Mouse (Mus musculus) MEL (cell line): Measurements from ENCODE around the gene Pcdh9. TPM values are rescaled to one million over a fixed set of nuclear protein-coding genes. Genes with fewer than 3 reads are reported as not detected.

Experiments
- DNase-seq: peaks from one replicate; pipeline ENCODE4 v3.0.0; 2011; ENCODE audit warnings: low read depth, low spot score
- H3K27ac ChIP-seq: 2 replicates; pipeline ENCODE4 v1.5.1; 2012; ENCODE audit warnings: low read depth, mild to moderate bottlenecking, control low read depth, low read length, moderate library complexity; ENCODE audit not compliant: control insufficient read depth
- H3K27me3 ChIP-seq, 2 experiments: fragments of 150-350 bp in 1 of 2; sonication (generic) in 1 of 2; 2 replicates each; pipeline ENCODE4 v1.6.1; 2012; ENCODE audit warnings: low read length in 2 of 2, mild to moderate bottlenecking in 2 of 2, improper control_type of control experiment in 1 of 2, moderate library complexity in 1 of 2; ENCODE audit not compliant: insufficient read depth in 2 of 2, control insufficient read depth in 1 of 2
- H3K36me3 ChIP-seq, 2 experiments: 2 replicates each; pipeline ENCODE4 v1.6.1; 2012 to 2014; ENCODE audit warnings: low read length in 2 of 2, improper control_type of control experiment in 1 of 2, inconsistent platforms in 1 of 2, mild to moderate bottlenecking in 1 of 2; ENCODE audit not compliant: insufficient read depth in 2 of 2, control insufficient read depth in 1 of 2
- H3K4me1 ChIP-seq, 2 experiments: fragments of 150-350 bp in 1 of 2; sonication (generic) in 1 of 2; 2 replicates each; pipeline ENCODE4 v1.6.1; 2012; ENCODE audit warnings: low read length in 2 of 2, improper control_type of control experiment in 1 of 2, mild to moderate bottlenecking in 1 of 2; ENCODE audit not compliant: insufficient read depth in 2 of 2, control insufficient read depth in 1 of 2
- H3K4me3 ChIP-seq, 2 experiments: fragments of 150-350 bp in 1 of 2; sonication (generic) in 1 of 2; 2 replicates each; pipeline ENCODE4 v1.5.1; 2012; ENCODE audit warnings: low read depth in 2 of 2, low read length in 2 of 2, mild to moderate bottlenecking in 2 of 2, moderate library complexity in 2 of 2, control low read depth in 1 of 2, improper control_type of control experiment in 1 of 2; ENCODE audit not compliant: control insufficient read depth in 1 of 2, insufficient read depth in 1 of 2
- H3K79me2 ChIP-seq: 2 replicates; pipeline ENCODE4 v1.6.1; 2012; ENCODE audit warnings: mild to moderate bottlenecking, low read length, moderate library complexity; ENCODE audit not compliant: control insufficient read depth, poor library complexity, insufficient read depth
- H3K9ac ChIP-seq: 2 replicates; pipeline ENCODE4 v1.6.1; 2012; ENCODE audit warnings: low read depth, mild to moderate bottlenecking, control low read depth, low read length, moderate library complexity; ENCODE audit not compliant: control insufficient read depth, poor library complexity, severe bottlenecking
- H3K9me3 ChIP-seq: fragments of 150-350 bp; sonication (generic); replicated peaks from 2 replicates; pipeline ENCODE4 v1.6.1; 2012; ENCODE audit warnings: mild to moderate bottlenecking, low read length, improper control_type of control experiment, moderate library complexity; ENCODE audit not compliant: insufficient read depth
- CHD2 ChIP-seq: IDR thresholded peaks from 2 replicates; pipeline ENCODE4 v1.6.1; 2011; ENCODE audit warnings: low read length, improper control_type of control experiment
- EP300 ChIP-seq, 2 experiments: IDR thresholded peaks; 2 replicates each; pipeline ENCODE4 v1.6.1; 2011; ENCODE audit warnings: improper control_type of control experiment in 2 of 2, low read length in 2 of 2, low read depth in 1 of 2, mild to moderate bottlenecking in 1 of 2
- ETS1 ChIP-seq: IDR thresholded peaks from 2 replicates; pipeline ENCODE4 v1.6.1; 2012; ENCODE audit warnings: low read depth, mild to moderate bottlenecking, inconsistent platforms, low read length, improper control_type of control experiment, moderate library complexity
- GABPA ChIP-seq: IDR thresholded peaks from 2 replicates; pipeline ENCODE4 v1.6.1; 2012; ENCODE audit warnings: low read depth, mild to moderate bottlenecking, inconsistent platforms, low read length, improper control_type of control experiment, moderate library complexity
- HCFC1 ChIP-seq: IDR thresholded peaks from 2 replicates; pipeline ENCODE4 v1.6.1; 2012; ENCODE audit warnings: low read depth, mild to moderate bottlenecking, inconsistent platforms, low read length, improper control_type of control experiment, moderate library complexity
- JUND ChIP-seq: IDR thresholded peaks from 2 replicates; pipeline ENCODE4 v1.6.1; 2011; ENCODE audit warnings: low read depth, mild to moderate bottlenecking, improper control_type of control experiment, low read length
- KAT2A ChIP-seq: conservative IDR thresholded peaks from 2 replicates; pipeline ENCODE4 v1.6.1; 2012; ENCODE audit warnings: low read depth, low read length, improper control_type of control experiment, inconsistent platforms
- MAX ChIP-seq: IDR thresholded peaks from 2 replicates; pipeline ENCODE4 v1.6.1; 2011; ENCODE audit warnings: low read length, improper control_type of control experiment
- MYB ChIP-seq: IDR thresholded peaks from 2 replicates; pipeline ENCODE4 v1.6.1; 2011; ENCODE audit warnings: mild to moderate bottlenecking, low read depth, low read length, improper control_type of control experiment
- NELFE ChIP-seq: IDR thresholded peaks from 2 replicates; pipeline ENCODE4 v1.6.1; 2011; ENCODE audit warnings: low read depth, low read length, improper control_type of control experiment
- POLR2A ChIP-seq, 2 experiments: IDR thresholded peaks; 2 replicates each; pipeline ENCODE4 v1.6.1; 2011 to 2012; ENCODE audit warnings: low read length in 2 of 2, mild to moderate bottlenecking in 2 of 2, control low read depth in 1 of 2, improper control_type of control experiment in 1 of 2, low read depth in 1 of 2, moderate library complexity in 1 of 2; ENCODE audit not compliant: control insufficient read depth in 1 of 2, insufficient read depth in 1 of 2, poor library complexity in 1 of 2
- RCOR1 ChIP-seq: IDR thresholded peaks from 2 replicates; pipeline ENCODE4 v1.6.1; 2012; ENCODE audit warnings: low read depth, mild to moderate bottlenecking, inconsistent platforms, low read length, improper control_type of control experiment
- SIN3A ChIP-seq: IDR thresholded peaks from 2 replicates; pipeline ENCODE4 v1.6.1; 2012; ENCODE audit warnings: low read length, improper control_type of control experiment, inconsistent platforms
- SMC3 ChIP-seq: IDR thresholded peaks from 2 replicates; pipeline ENCODE4 v1.6.1; 2011; ENCODE audit warnings: low read depth, low read length, improper control_type of control experiment
- TBP ChIP-seq: IDR thresholded peaks from 2 replicates; pipeline ENCODE4 v1.8.0; 2011; ENCODE audit warnings: low read depth, low read length, improper control_type of control experiment
- TCF12 ChIP-seq: IDR thresholded peaks from 2 replicates; pipeline ENCODE4 v1.6.1; 2014; ENCODE audit warnings: low read depth, mild to moderate bottlenecking, inconsistent platforms, low read length, improper control_type of control experiment, moderate library complexity
- UBTF ChIP-seq: IDR thresholded peaks from 2 replicates; pipeline ENCODE4 v1.6.1; 2012; ENCODE audit warnings: low read depth, mild to moderate bottlenecking, inconsistent platforms, low read length, improper control_type of control experiment, moderate library complexity, borderline replicate concordance; ENCODE audit not compliant: insufficient read depth
- USF2 ChIP-seq, 2 experiments: IDR thresholded peaks; 2 replicates each; pipeline ENCODE4 v1.6.1; 2011 to 2012; ENCODE audit warnings: improper control_type of control experiment in 2 of 2, low read length in 2 of 2, borderline replicate concordance in 1 of 2, inconsistent platforms in 1 of 2, low read depth in 1 of 2, mild to moderate bottlenecking in 1 of 2; ENCODE audit not compliant: insufficient read depth in 1 of 2
- ZC3H11A ChIP-seq: IDR thresholded peaks from 2 replicates; pipeline ENCODE4 v1.6.1; 2012; ENCODE audit warnings: low read depth, mild to moderate bottlenecking, inconsistent platforms, low read length, improper control_type of control experiment
- ZKSCAN1 ChIP-seq: IDR thresholded peaks from 2 replicates; pipeline ENCODE4 v1.6.1; 2012; ENCODE audit warnings: low read depth, mild to moderate bottlenecking, inconsistent platforms, low read length, improper control_type of control experiment, moderate library complexity
- polyA plus RNA-seq, 2 experiments: library from polyadenylated mRNA; stranded (reverse) in 1 of 2; unstranded in 1 of 2; fragments of >175 nt in 1 of 2; fragments of >200 nt in 1 of 2; gene quantifications; 2 replicates each; pipeline versions ENCODE4 v1.2.1 to v1.2.4; 2012; ENCODE audit warnings: low replicate concordance in 2 of 2, low read depth in 1 of 2; ENCODE audit not compliant: insufficient read length in 2 of 2, insufficient read depth in 1 of 2, missing spikeins in 1 of 2
- total RNA-seq: library from RNA; depleted of rRNA; stranded (reverse); fragments of 300-350 nt; gene quantifications from 2 replicates; pipeline ENCODE4 v1.2.3, GENCODE M21; 2012

The Pcdh9 gene
- total and polyA plus RNA-seq, 3 experiments: not detected

DNA sequence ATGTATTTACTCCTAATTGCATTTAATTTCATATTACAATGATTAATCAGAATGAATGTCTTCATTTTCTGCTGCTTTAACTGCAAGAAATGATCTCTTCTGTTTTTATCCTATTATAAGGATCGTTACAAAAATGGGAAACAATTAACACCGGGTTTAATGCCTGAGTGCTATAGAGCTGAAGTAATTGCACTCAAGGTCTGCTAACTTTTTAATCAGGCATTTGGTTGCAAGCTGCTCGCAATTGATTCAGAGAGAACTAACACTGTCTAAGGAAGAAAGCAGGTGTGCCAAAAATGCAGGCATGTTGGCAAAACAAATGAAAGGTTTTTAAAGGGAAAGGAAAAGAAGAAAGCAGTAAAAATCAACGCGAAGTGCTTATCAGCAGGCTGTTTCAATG, 549.1 kb downstream of the Pcdh9 start:
- H3K27ac ChIP-seq: no peak overlapping the region
- H3K36me3 ChIP-seq: no peaks in the 10 kb centered on the region
- no peaks in the 10 kb centered on the region for H3K4me1 ChIP-seq
- DNase-seq: no peak
- no peak for TF ChIP-seq ZKSCAN1
- TF ChIP-seq POLR2A (IDR thresholded peaks at IDR 0.05; ENCODE audit: control insufficient read depth in 1 of 2, insufficient read depth in 1 of 2, low read depth in 1 of 2, low read length in 2 of 2, poor library complexity in 1 of 2): no peak
- TF ChIP-seq MYB: no peak
- no peak for TF ChIP-seq UBTF
- TF ChIP-seq CHD2: no peak
- no peak for TF ChIP-seq HCFC1
- TF ChIP-seq SIN3A: no peak
- no peaks in the 10 kb centered on the region for H3K27me3 ChIP-seq
- no peaks in the 10 kb centered on the region for H3K79me2 ChIP-seq
- H3K9me3 ChIP-seq: no peaks in the 10 kb centered on the region
- no peak overlapping the region for H3K4me3 ChIP-seq
- H3K9ac ChIP-seq: no peak overlapping the region

DNA sequence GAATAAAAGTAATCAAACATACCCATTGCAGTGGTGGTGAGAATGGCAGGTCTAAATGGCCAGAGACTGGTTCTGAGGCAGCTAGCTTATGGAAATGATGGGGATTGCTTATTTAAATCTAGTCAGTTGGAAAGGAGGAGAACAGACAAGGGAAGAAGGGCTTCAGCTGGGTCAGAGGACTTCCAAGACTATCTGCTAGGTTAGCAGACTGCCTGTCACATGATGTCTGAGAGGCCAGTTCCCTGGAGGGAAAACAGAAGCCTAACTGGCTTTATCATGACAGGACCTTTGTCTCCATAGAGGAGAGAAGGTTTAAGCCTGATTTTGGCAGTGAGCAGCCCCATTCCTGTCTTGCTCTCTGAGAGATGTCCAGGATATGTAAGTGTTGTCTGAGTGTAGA, 561.2 kb downstream of the Pcdh9 start:
- H3K36me3 ChIP-seq: no peaks in the 10 kb centered on the region
- no peaks in the 10 kb centered on the region for H3K4me1 ChIP-seq
- DNase-seq: no peak
- H3K4me3 ChIP-seq: no peak overlapping the region
- no peak for TF ChIP-seq ZC3H11A
- no peak for TF ChIP-seq ZKSCAN1
- TF ChIP-seq EP300 (IDR thresholded peaks at IDR 0.05; ENCODE audit: low read depth in 1 of 2, low read length in 2 of 2): no peak
- TF ChIP-seq GABPA: no peak
- TF ChIP-seq TBP: no peak
- TF ChIP-seq KAT2A: no peak
- no peak for TF ChIP-seq MAX
- TF ChIP-seq POLR2A (IDR thresholded peaks at IDR 0.05; ENCODE audit: control insufficient read depth in 1 of 2, insufficient read depth in 1 of 2, low read depth in 1 of 2, low read length in 2 of 2, poor library complexity in 1 of 2): no peak
- no peak for TF ChIP-seq NELFE
- no peak for TF ChIP-seq RCOR1
- TF ChIP-seq ETS1: no peak
- TF ChIP-seq MYB: no peak
- no peak for TF ChIP-seq SMC3
- TF ChIP-seq JUND: no peak
- no peak for TF ChIP-seq TCF12
- TF ChIP-seq CHD2: no peak
- TF ChIP-seq USF2 (IDR thresholded peaks at IDR 0.05; ENCODE audit: borderline replicate concordance in 1 of 2, insufficient read depth in 1 of 2, low read depth in 1 of 2, low read length in 2 of 2): no peak
- TF ChIP-seq HCFC1: no peak
- no peak overlapping the region for H3K27ac ChIP-seq
- no peaks in the 10 kb centered on the region for H3K9me3 ChIP-seq
- H3K79me2 ChIP-seq: no peaks in the 10 kb centered on the region
- no peaks in the 10 kb centered on the region for H3K27me3 ChIP-seq
- H3K9ac ChIP-seq: no peak overlapping the region
